Mouse (Mus musculus) midbrain, embryonic 11.5 days (tissue): ENCODE results near the gene Gpatch4. TPM values are rescaled to one million over a fixed set of nuclear protein-coding genes. Genes with fewer than 3 reads are reported as not detected.

Source experiments
- ATAC-seq: fragments of 200-750 bp; cut with Nextera tagmentation; 2 replicates; pipeline ENCODE4 v1.8.0; 2017; ENCODE audit warnings: moderate TSS enrichment, moderate library complexity; ENCODE audit not compliant: low FRiP score
- DNase-seq: peaks from one replicate; pipeline ENCODE4 v3.0.0; 2015; ENCODE audit warnings: low spot score; ENCODE audit errors: missing footprints
- H3K27ac ChIP-seq: fragments of 300-500 bp; sonication (generic); 2 replicates; pipeline ENCODE4 v1.5.1; 2014; ENCODE audit warnings: low read depth, low read length
- H3K27me3 ChIP-seq: fragments of 300-500 bp; sonication (generic); 2 replicates; pipeline ENCODE4 v1.6.1; 2014; ENCODE audit warnings: mild to moderate bottlenecking, low read length, moderate library complexity, mixed read lengths; ENCODE audit not compliant: control insufficient read depth, insufficient read depth
- H3K36me3 ChIP-seq: fragments of 300-500 bp; sonication (generic); 2 replicates; pipeline ENCODE4 v1.6.1; 2014; ENCODE audit warnings: mild to moderate bottlenecking, low read length, moderate library complexity, mixed read lengths; ENCODE audit not compliant: control insufficient read depth, insufficient read depth
- H3K4me1 ChIP-seq: fragments of 300-500 bp; sonication (generic); 2 replicates; pipeline ENCODE4 v1.6.1; 2014; ENCODE audit warnings: low read length; ENCODE audit not compliant: control insufficient read depth, insufficient read depth
- H3K4me2 ChIP-seq: fragments of 300-500 bp; sonication (generic); 2 replicates; pipeline ENCODE4 v1.6.1; 2014; ENCODE audit warnings: mild to moderate bottlenecking, moderate library complexity
- H3K4me3 ChIP-seq: fragments of 300-500 bp; sonication (generic); 2 replicates; pipeline ENCODE4 v1.5.1; 2014; ENCODE audit warnings: low read depth, low read length
- H3K9ac ChIP-seq: fragments of 300-500 bp; sonication (generic); 2 replicates; pipeline ENCODE4 v1.6.1; 2014; ENCODE audit warnings: low read length
- H3K9me3 ChIP-seq: fragments of 300-500 bp; sonication (generic); 2 replicates; pipeline ENCODE4 v1.6.1; 2016; ENCODE audit warnings: low read length; ENCODE audit not compliant: control insufficient read depth
- WGBS: fragments of 180-500 bp; shearing (Covaris S2); extraction: QIAGEN DNeasy Blood & Tissue Kit; methylation state at CpG from one replicate; pipeline ENCODE4 v1.1.7; 2014; 5-methylcytosine and 5-hydroxymethylcytosine counted together
- polyA plus RNA-seq: library from polyadenylated mRNA; unstranded; fragments of >200 nt; fragmentation: Nextera tagmentation; extraction: Ambion mirVana; gene quantifications from 2 replicates; pipeline ENCODE4 v1.2.1, GENCODE M21; 2014

The Gpatch4 gene
- polyA plus RNA-seq, 1 experiment from 2014 or later = 31.8 TPM

GRCm38 (mm10) chr3:88071783-88072182 lies 28.9 kb downstream of the Gpatch4 start:
- H3K4me3 ChIP-seq = no peak overlapping the region
- H3K9me3 ChIP-seq = no peaks in the 10 kb centered on the region
- 3% methylated on average over 5 of the region's 5 CpGs for WGBS
- no peak overlapping the region for H3K4me2 ChIP-seq
- no peaks in the 10 kb centered on the region for H3K36me3 ChIP-seq
- ATAC-seq (peak; percentile 69), DNase-seq (peak; percentile 99)
- no peak overlapping the region for H3K27ac ChIP-seq
- no peaks in the 10 kb centered on the region for H3K27me3 ChIP-seq
- no peak overlapping the region for H3K9ac ChIP-seq
- no peaks in the 10 kb centered on the region for H3K4me1 ChIP-seq

GRCm38 (mm10) chr3:88073631-88074030 lies 30.7 kb downstream of the Gpatch4 start:
- no peak overlapping the region for H3K4me2 ChIP-seq
- WGBS = 71% methylated on average over 2 of the region's 2 CpGs
- H3K4me3 ChIP-seq = no peak overlapping the region
- no peaks in the 10 kb centered on the region for H3K4me1 ChIP-seq
- no peak overlapping the region for H3K27ac ChIP-seq
- no peak overlapping the region for H3K9ac ChIP-seq
- no peaks in the 10 kb centered on the region for H3K27me3 ChIP-seq
- no peaks in the 10 kb centered on the region for H3K36me3 ChIP-seq
- H3K9me3 ChIP-seq = no peaks in the 10 kb centered on the region
- ATAC-seq (no peak), DNase-seq (peak; percentile 56)

GRCm38 (mm10) chr3:88074351-88074750 lies 31.4 kb downstream of the Gpatch4 start:
- ATAC-seq (no peak), DNase-seq (no peak)
- Histone ChIP-seq H3K4me1 (no peaks in the 10 kb centered on the region), H3K27ac (no peak overlapping the region), H3K36me3 (no peaks in the 10 kb centered on the region), H3K9me3 (no peaks in the 10 kb centered on the region), H3K27me3 (no peaks in the 10 kb centered on the region), H3K9ac (no peak overlapping the region), H3K4me3 (no peak overlapping the region), H3K4me2 (no peak overlapping the region)
- WGBS = 69% methylated on average over 2 of the region's 2 CpGs

GRCm38 (mm10) chr3:88074766-88075165 lies 31.9 kb downstream of the Gpatch4 start:
- Histone ChIP-seq H3K4me1 (no peaks in the 10 kb centered on the region), H3K9me3 (no peaks in the 10 kb centered on the region), H3K4me2 (no peak overlapping the region), H3K4me3 (no peak overlapping the region), H3K36me3 (no peaks in the 10 kb centered on the region), H3K27ac (no peak overlapping the region), H3K9ac (no peak overlapping the region), H3K27me3 (no peaks in the 10 kb centered on the region)
- ATAC-seq = no peak
- peak; percentile 49 for DNase-seq
- WGBS = 76% methylated on average over 8 of the region's 8 CpGs

- 40% methylated on average over 8 of the region's 8 CpGs for WGBS
- H3K4me1 ChIP-seq = peaks cover 7% of the 10 kb centered on the region; the same call in 1 of the 2 replicates
- H3K9ac ChIP-seq = no peak overlapping the region
- DNase-seq = peak; percentile 61
- H3K27ac ChIP-seq = no peak overlapping the region
- ATAC-seq = no peak
- H3K4me2 ChIP-seq = no peak overlapping the region
- no peak overlapping the region for H3K4me3 ChIP-seq
- no peaks in the 10 kb centered on the region for H3K9me3 ChIP-seq
- no peaks in the 10 kb centered on the region for H3K27me3 ChIP-seq
- H3K36me3 ChIP-seq = no peaks in the 10 kb centered on the region
Observed at GRCm38 (mm10) chr3:88077441-88077840, 34.5 kb downstream of the Gpatch4 start.

- 85% methylated on average over 4 of the region's 4 CpGs for WGBS
- no peak for ATAC-seq
- H3K27me3 ChIP-seq = no peaks in the 10 kb centered on the region
- no peak within 1 kb of the TSS for H3K4me3 ChIP-seq
- no peak within 1 kb of the TSS for H3K27ac ChIP-seq
- no peak within 1 kb of the TSS for H3K9ac ChIP-seq
- DNase-seq = peak; percentile 53
- H3K4me2 ChIP-seq = no peak within 1 kb of the TSS
- H3K9me3 ChIP-seq = no peaks in the 10 kb centered on the region
- H3K36me3 ChIP-seq = no peaks in the 10 kb centered on the region
- peaks cover 10% of the 10 kb centered on the region; the same call in 1 of the 2 replicates for H3K4me1 ChIP-seq
Observed at GRCm38 (mm10) chr3:88078204-88078603, 35.3 kb downstream of the Gpatch4 start, which contains the start of gene Ttc24. TSS of gene Ttc24 (minus strand) at chr3:88078304.

GRCm38 (mm10) chr3:88081345-88082223 lies 38.7 kb downstream of the Gpatch4 start, which contains the start of gene Iqgap3:
TSS of gene Iqgap3 (plus strand) at chr3:88081971.
- H3K4me1 ChIP-seq = peaks cover 10% of the 10 kb centered on the region; the same call in 1 of the 2 replicates
- peak within 1 kb of the TSS; percentile 68 for H3K4me2 ChIP-seq
- H3K4me3 ChIP-seq = peak within 1 kb of the TSS; percentile 61
- peaks cover 3% of the 10 kb centered on the region; the same call in 1 of the 2 replicates for H3K36me3 ChIP-seq
- H3K27ac ChIP-seq = no peak within 1 kb of the TSS
- no peaks in the 10 kb centered on the region for H3K9me3 ChIP-seq
- 19% methylated on average over 33 of the region's 33 CpGs for WGBS
- no peaks in the 10 kb centered on the region for H3K27me3 ChIP-seq
- DNase-seq (peak; percentile 98), ATAC-seq (peak; percentile 93)
- H3K9ac ChIP-seq = peak within 1 kb of the TSS; percentile 62

GRCm38 (mm10) chr3:88082224-88082618 lies 39.3 kb downstream of the Gpatch4 start:
- WGBS = 3% methylated on average over 13 of the region's 13 CpGs
- Histone ChIP-seq H3K4me2 (peak overlapping the region; percentile 68), H3K9ac (peak overlapping the region; percentile 62), H3K9me3 (no peaks in the 10 kb centered on the region), H3K4me1 (peaks cover 10% of the 10 kb centered on the region; the same call in 1 of the 2 replicates), H3K27ac (no peak overlapping the region), H3K27me3 (no peaks in the 10 kb centered on the region), H3K4me3 (peak overlapping the region; percentile 61), H3K36me3 (peaks cover 3% of the 10 kb centered on the region; the same call in 1 of the 2 replicates)
- DNase-seq (peak; percentile 86), ATAC-seq (no peak)

- Histone ChIP-seq H3K4me2 (peak overlapping the region; percentile 68), H3K4me3 (peak overlapping the region; percentile 61), H3K9me3 (no peaks in the 10 kb centered on the region), H3K36me3 (peaks cover 3% of the 10 kb centered on the region; the same call in 1 of the 2 replicates), H3K9ac (peak overlapping the region; percentile 62; the same call in 1 of the 2 replicates), H3K27me3 (no peaks in the 10 kb centered on the region), H3K4me1 (peaks cover 10% of the 10 kb centered on the region; the same call in 1 of the 2 replicates), H3K27ac (no peak overlapping the region)
- ATAC-seq = no peak
- WGBS = 35% methylated on average over 4 of the region's 4 CpGs
- no peak for DNase-seq
Observed at GRCm38 (mm10) chr3:88082663-88083062, 39.8 kb downstream of the Gpatch4 start.
